Mouse (Mus musculus) bone marrow, adult 2 months (tissue): ENCODE results near the gene Hoxd3. TPM values are rescaled to one million over a fixed set of nuclear protein-coding genes. Genes with fewer than 3 reads are reported as not detected.

Experiments used
- H3K27ac ChIP-seq: fragments of 200-500 bp; 2 replicates; pipeline ENCODE4 v1.5.1; 2012; ENCODE audit warnings: low read depth, mild to moderate bottlenecking, control low read depth, inconsistent platforms, low read length; ENCODE audit not compliant: control insufficient read depth, poor library complexity, insufficient read depth
- H3K4me1 ChIP-seq: fragments of 200-500 bp; 2 replicates; pipeline ENCODE4 v1.6.1; 2011; ENCODE audit warnings: low read length; ENCODE audit not compliant: control insufficient read depth, insufficient read depth
- H3K4me3 ChIP-seq: fragments of 200-500 bp; replicated peaks from 2 replicates; pipeline ENCODE3; 2011; ENCODE audit warnings: mild to moderate bottlenecking, low read depth, low read length, control low read depth; ENCODE audit not compliant: control insufficient read depth
- CTCF ChIP-seq: fragments of 200-500 bp; IDR thresholded peaks from 2 replicates; pipeline ENCODE4 v1.5.1; 2011; ENCODE audit warnings: low read length, control low read depth; ENCODE audit not compliant: control insufficient read depth, insufficient read depth
- POLR2A ChIP-seq: fragments of 200-500 bp; IDR thresholded peaks from 2 replicates; pipeline ENCODE4 v1.6.1; 2011; ENCODE audit warnings: low read depth, mild to moderate bottlenecking, control low read depth, low read length, borderline replicate concordance; ENCODE audit not compliant: control insufficient read depth
- WGBS: fragments of 180-500 bp; shearing (Covaris S2); methylation state at CpG from one replicate; pipeline ENCODE4 v1.1.7; 2018; 5-methylcytosine and 5-hydroxymethylcytosine counted together
- polyA plus RNA-seq: library from polyadenylated mRNA; stranded (reverse); fragments of >200 nt; gene quantifications from 2 replicates; pipeline ENCODE4 v1.2.4, GENCODE M21; 2011; ENCODE audit warnings: low replicate concordance; ENCODE audit not compliant: missing spikeins, insufficient read depth, insufficient read length

The Hoxd3 gene
- polyA plus RNA-seq, 1 experiment: not detected

GRCm38 (mm10) chr2:74682796-74683195 lies 28.9 kb upstream of the Hoxd3 start:
- Histone ChIP-seq H3K27ac (no peak overlapping the region), H3K4me1 (no peaks in the 10 kb centered on the region), H3K4me3 (no peak overlapping the region)
- WGBS: 6% methylated on average over 49 of the region's 51 CpGs
- TF ChIP-seq POLR2A (no peak), CTCF (no peak)

DNA sequence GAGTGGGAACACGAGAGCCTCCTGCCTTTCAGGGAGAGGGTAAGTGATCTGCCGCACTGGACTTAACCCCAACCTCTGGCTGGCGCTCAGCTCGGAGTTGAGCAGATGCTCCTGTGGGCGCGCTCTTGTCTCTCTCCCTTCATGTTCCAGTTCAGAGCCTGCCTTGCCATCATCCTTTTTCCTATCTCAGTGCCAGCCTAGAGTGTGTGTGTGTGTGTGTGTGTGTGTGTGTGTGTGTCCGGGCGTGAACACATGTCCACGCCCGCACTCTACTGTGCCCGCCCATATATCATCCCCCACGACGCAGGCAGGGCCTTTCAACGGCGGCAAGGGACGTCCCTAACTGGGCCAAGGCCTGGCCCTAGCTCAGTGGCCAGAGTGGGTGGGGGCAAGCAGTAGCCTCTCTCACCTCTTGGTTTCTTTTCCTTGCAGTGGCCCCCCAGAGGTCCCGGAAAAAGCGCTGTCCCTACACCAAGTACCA lies 28.2 kb upstream of the Hoxd3 start:
- H3K4me3 ChIP-seq: no peak overlapping the region
- TF ChIP-seq CTCF: no peak
- TF ChIP-seq POLR2A: no peak
- H3K4me1 ChIP-seq: no peaks in the 10 kb centered on the region
- H3K27ac ChIP-seq: no peak overlapping the region
- 7% methylated on average over 18 of the region's 18 CpGs for whole genome bisulfite sequencing

- TF ChIP-seq POLR2A: no peak
- no peak for TF ChIP-seq CTCF
- Histone ChIP-seq H3K4me1 (no peaks in the 10 kb centered on the region), H3K27ac (no peak overlapping the region), H3K4me3 (no peak overlapping the region)
- WGBS: 9% methylated on average over 12 of the region's 12 CpGs
Observed at GRCm38 (mm10) chr2:74684106-74684505, 27.6 kb upstream of the Hoxd3 start.

GRCm38 (mm10) chr2:74685059-74685603 lies 26.6 kb upstream of the Hoxd3 start:
- 24% methylated on average over 4 of the region's 4 CpGs for WGBS
- Histone ChIP-seq H3K4me3 (no peak overlapping the region), H3K27ac (no peak overlapping the region), H3K4me1 (no peaks in the 10 kb centered on the region)
- no peak for TF ChIP-seq POLR2A
- no peak for TF ChIP-seq CTCF

DNA sequence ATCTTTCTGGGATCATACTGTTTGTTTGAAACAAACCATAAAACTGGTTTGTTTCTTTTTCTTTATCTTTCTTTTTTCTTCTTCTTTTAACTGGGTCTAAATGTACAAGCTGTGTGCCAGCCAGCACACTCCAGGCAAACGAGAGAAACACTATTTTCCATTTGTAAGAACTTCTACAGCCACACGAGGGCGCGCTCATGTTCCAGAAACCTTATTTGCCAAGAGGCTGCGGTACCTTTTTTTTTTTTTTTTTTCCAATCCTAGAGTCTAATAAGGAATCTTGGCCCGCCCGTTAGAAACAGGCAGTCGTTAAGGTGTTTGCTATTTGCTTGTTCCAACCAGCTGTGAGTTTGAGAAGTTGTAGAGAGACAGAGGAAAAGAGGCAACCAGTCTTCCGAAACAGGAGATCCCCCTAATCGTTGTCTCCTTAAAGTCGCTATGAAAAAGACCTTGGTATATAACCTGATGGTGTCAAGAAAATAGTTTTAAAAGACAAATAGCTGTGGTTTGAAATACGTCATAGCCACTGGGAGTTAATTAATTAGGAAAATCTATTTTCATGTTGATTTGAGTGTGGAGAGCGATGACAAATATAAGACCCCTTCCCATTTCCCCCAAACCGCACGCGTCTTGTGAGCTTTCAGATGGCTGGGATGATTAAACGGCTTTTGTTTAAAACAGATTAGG lies 25.3 kb upstream of the Hoxd3 start:
- TF ChIP-seq POLR2A (no peak), CTCF (0 out of 2 replicates have a peak, but pooled peaks have one; percentile 26)
- Histone ChIP-seq H3K4me1 (no peaks in the 10 kb centered on the region), H3K27ac (no peak overlapping the region), H3K4me3 (no peak overlapping the region)
- WGBS: 13% methylated on average over 17 of the region's 17 CpGs

GRCm38 (mm10) chr2:74686988-74687697 lies 24.6 kb upstream of the Hoxd3 start:
- WGBS: 5% methylated on average over 27 of the region's 27 CpGs
- no peak overlapping the region for H3K4me3 ChIP-seq
- TF ChIP-seq CTCF (no peak), POLR2A (no peak)

DNA sequence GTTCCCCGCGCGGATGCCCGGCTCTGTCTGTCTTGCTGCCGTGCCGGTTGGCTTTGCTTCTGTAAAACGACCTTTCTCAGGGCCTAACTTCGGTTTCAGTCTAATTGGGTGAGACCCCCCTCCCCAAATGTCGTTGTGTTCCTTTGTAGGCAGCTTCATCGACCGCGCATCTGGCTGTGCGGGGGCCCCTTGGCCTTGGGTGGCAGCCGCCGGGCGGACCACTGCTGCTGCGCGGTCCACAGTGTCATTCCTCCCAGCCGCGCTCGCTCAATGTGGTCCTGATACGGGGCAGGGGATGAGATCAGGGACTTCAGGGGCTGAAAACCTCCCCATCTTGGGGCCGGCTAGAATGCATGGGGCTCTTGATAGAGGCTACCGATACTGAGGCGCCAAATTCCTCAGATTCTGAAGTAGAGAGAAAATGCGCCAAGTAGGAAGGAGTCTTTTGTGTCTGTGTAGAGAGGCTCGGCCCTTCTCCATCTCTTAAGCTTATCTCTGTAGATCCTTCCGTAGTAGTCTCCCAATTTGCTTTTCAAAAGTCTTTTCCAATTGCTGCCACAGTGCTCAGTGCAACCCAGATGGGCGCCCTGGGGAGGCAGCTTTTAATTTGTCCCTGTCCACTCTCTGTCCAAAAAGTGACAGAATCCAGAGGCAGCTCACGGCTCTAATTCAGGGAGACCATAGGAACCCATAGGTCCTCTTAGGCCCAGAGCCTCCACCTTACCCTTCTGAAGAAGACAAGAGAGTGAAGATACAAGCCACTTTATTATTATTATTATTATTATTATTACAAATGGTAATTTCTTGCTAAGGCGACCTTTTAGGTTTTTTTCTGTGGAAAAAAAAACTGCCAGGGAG lies 23.8 kb upstream of the Hoxd3 start:
- 5% methylated on average over 31 of the region's 31 CpGs for WGBS
- H3K4me1 ChIP-seq: no peaks in the 10 kb centered on the region
- no peak overlapping the region for H3K27ac ChIP-seq
- H3K4me3 ChIP-seq: no peak overlapping the region
- no peak for TF ChIP-seq CTCF
- TF ChIP-seq POLR2A: no peak

More at GRCm38 (mm10) chr2:74686988-74687697, 24.6 kb upstream of the Hoxd3 start:
- Histone ChIP-seq H3K4me1 (no peaks in the 10 kb centered on the region), H3K27ac (no peak overlapping the region)
